Mouse (Mus musculus): ENCODE data around the gene Med15.
"Not testable (repeated sequence)": the region's sequence is repeated elsewhere in the genome, so short reads cannot be mapped to it uniquely, and the experiment has no call there.

Med15 gene

DNA sequence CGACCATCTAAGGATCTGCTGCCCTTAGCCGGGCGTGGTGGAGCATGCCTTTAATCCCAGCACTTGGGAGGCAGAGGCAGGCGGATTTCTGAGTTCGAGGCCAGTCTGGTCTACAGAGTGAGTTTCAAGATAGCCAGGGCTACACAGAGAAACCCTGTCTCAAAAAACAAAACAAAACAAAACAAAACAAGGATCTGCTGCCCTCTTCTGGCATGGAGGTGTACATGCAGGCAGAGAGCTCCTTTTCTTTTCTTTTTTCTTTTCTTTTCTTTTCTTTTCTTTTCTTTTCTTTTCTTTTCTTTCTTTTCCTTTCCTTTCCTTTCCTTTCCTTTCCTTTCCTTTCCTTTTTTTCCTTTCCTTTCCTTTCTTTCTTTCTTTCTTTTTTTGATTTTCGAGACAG is 118.0 kb downstream of the Med15 start:
- DNase-seq = not testable (repeated sequence)

DNA sequence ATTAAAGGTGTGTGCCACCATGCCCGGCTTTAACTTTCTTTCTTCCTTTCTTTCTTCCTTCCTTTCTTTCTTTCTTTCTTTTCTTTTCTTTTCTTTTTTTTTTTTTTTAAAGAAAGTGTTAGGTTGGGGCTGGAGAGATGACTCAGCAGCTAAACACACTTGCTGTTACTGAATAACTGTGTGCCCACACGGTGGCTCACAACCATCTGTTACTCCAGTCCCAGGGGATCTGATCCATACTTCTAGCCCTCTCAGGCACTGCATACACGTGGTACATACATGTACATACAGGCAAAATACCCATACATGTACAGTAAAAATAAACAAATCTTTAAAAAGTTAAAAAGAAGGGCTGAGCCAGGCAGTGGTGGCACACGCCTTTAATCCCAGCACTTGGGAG is 121.3 kb downstream of the Med15 start:
- no peak for DNase-seq

DNA sequence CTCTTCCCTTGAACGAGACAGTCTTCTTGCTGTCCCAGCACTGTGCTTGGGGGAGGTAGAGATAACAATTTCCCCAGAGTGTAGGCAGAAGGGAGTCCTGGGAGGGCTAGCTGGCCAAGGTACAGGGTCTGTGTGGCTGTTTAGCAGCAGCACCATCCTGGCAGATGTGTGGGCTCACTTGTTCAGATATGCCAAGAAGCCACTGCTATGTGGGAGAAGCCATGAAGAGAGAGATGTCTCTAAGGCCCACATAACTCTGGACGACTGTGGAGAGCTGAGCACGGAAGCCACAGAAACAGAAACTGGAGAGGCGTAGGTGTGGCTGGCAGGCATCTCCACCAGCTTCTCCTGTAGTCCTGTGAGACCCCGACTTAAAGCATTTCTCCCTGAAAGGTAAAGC is 127.0 kb downstream of the Med15 start:
- DNase-seq = no peak

DNA sequence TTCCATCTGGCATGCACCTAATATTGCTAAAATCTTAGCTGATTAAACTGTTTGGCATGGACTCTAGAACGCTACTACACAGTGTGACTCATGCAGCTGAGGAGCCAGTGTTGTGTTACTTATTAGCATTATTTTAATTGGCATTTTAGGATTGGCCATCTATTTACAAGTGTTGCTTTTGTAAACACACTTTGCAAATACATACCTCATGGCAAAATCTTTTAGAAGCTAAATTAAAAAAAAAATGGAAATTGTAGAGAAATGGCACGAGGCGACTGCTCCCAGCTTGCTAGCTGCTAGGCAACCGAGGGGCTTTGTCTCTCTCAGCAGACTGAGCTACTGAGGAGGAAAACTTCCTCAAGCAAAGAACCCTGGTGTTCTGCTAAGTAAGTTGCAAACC is 127.8 kb downstream of the Med15 start:
- DNase-seq = no peak
